Mouse (Mus musculus) lung, adult 2 months (tissue): ENCODE results near the gene Gm3371. TPM values are rescaled to one million over a fixed set of nuclear protein-coding genes. Genes with fewer than 3 reads are reported as not detected.
"Not testable (repeated sequence)": the region's sequence is repeated elsewhere in the genome, so short reads cannot be mapped to it uniquely, and the experiment has no call there.

Experiments used
- DNase-seq: peaks from one replicate; pipeline ENCODE4 v3.0.0; 2022
- H3K4me1 ChIP-seq: fragments of 200-500 bp; 2 replicates; pipeline ENCODE4 v1.6.1; 2011; ENCODE audit warnings: low read length; ENCODE audit not compliant: control insufficient read depth, insufficient read depth
- H3K4me3 ChIP-seq: fragments of 200-500 bp; replicated peaks from 2 replicates; pipeline ENCODE3; 2011; ENCODE audit warnings: low read depth, mild to moderate bottlenecking, control low read depth, low read length; ENCODE audit errors: extremely low read depth
- WGBS: fragments of 180-500 bp; shearing (Covaris S2); methylation state at CpG from one replicate; pipeline ENCODE4 v1.1.7; 2018; 5-methylcytosine and 5-hydroxymethylcytosine counted together
- polyA plus RNA-seq: library from polyadenylated mRNA; depleted of rRNA; stranded (reverse); fragments of >200 nt; gene quantifications from 2 replicates; pipeline ENCODE4 v1.2.3, GENCODE M21; 2012; rRNA removed

The Gm3371 gene
- not detected in 2 replicates for polyA plus RNA-seq

GRCm38 (mm10) chr14:44410588-44410987 lies at the start of gene Gm3371:
Gene Gm3371, minus strand, starts transcription at chr14:44410688.
- no CpG with 5 or more reads among the region's 2 CpGs for whole genome bisulfite sequencing
- not testable (repeated sequence) for H3K4me1 ChIP-seq, DNase-seq, H3K4me3 ChIP-seq

GRCm38 (mm10) chr14:44433335-44433734 lies 22.8 kb upstream of the Gm3371 start, which contains the start of gene Gm8232:
Gene Gm8232, plus strand, starts transcription at chr14:44433635.
- H3K4me1 ChIP-seq, H3K4me3 ChIP-seq, DNase-seq: not testable (repeated sequence)
- 88% methylated on average over 3 of the region's 3 CpGs for WGBS

- WGBS = 65% methylated on average over 4 of the region's 4 CpGs
- DNase-seq, H3K4me1 ChIP-seq, H3K4me3 ChIP-seq: not testable (repeated sequence)
These were observed 26.3 kb downstream of the Gm3371 start for GRCm38 (mm10) chr14:44384233-44384632.

GRCm38 (mm10) chr14:44365057-44365456 lies 45.4 kb downstream of the Gm3371 start, which contains the start of gene Gm8229:
Gene Gm8229, plus strand, starts transcription at chr14:44365357.
- not testable (repeated sequence) for H3K4me3 ChIP-seq, H3K4me1 ChIP-seq, DNase-seq
- 81% methylated on average over 4 of the region's 4 CpGs for WGBS

- H3K4me1 ChIP-seq, DNase-seq: not testable (repeated sequence)
These were observed 48.2 kb downstream of the Gm3371 start for GRCm38 (mm10) chr14:44362301-44362700.

GRCm38 (mm10) chr14:44361416-44361815 lies 49.1 kb downstream of the Gm3371 start:
- not testable (repeated sequence) for DNase-seq, H3K4me1 ChIP-seq, H3K4me3 ChIP-seq
- 28% methylated on average over 2 of the region's 2 CpGs for WGBS

More at GRCm38 (mm10) chr14:44362301-44362700, 48.2 kb downstream of the Gm3371 start:
- not testable (repeated sequence) for H3K4me3 ChIP-seq

Other genes with a start within 250 kb of the Gm3371 start
- not detected in 2 replicates for gene Gm8212, start 213.0 kb downstream of the Gm3371 start, polyA plus RNA-seq
- gene 4930503E14Rik, start 197.4 kb downstream of the Gm3371 start, polyA plus RNA-seq = not detected in 2 replicates
- not detected in 2 replicates for gene Gm8220, start 125.1 kb downstream of the Gm3371 start, polyA plus RNA-seq
- gene Gm5930, start 72.1 kb downstream of the Gm3371 start, polyA plus RNA-seq = not detected in 2 replicates
- gene Gm8229, start 45.3 kb downstream of the Gm3371 start, polyA plus RNA-seq = not detected in 2 replicates
- gene Gm8232, start 22.9 kb upstream of the Gm3371 start, polyA plus RNA-seq = not detected in 2 replicates
- gene BC061237, start 81.8 kb upstream of the Gm3371 start, polyA plus RNA-seq = not detected in 2 replicates
- gene Gm17093, start 107.6 kb upstream of the Gm3371 start, polyA plus RNA-seq = not detected in 2 replicates
- not detected in 2 replicates for gene Gm8247, start 172.5 kb upstream of the Gm3371 start, polyA plus RNA-seq
- gene Gm5624, start 217.2 kb upstream of the Gm3371 start, polyA plus RNA-seq = not detected in 2 replicates